Mouse (Mus musculus): ENCODE measurements at regions not wholly inside any gene's neighbourhood (a gene's known extent, or its start where the extent isn't known, plus 50 kb on each side); places are given as distances from the start of the nearest gene placed in this dataset.
"Not testable (repeated sequence)": the region's sequence is repeated elsewhere in the genome, so short reads cannot be mapped to it uniquely, and the experiment has no call there.

DNA sequence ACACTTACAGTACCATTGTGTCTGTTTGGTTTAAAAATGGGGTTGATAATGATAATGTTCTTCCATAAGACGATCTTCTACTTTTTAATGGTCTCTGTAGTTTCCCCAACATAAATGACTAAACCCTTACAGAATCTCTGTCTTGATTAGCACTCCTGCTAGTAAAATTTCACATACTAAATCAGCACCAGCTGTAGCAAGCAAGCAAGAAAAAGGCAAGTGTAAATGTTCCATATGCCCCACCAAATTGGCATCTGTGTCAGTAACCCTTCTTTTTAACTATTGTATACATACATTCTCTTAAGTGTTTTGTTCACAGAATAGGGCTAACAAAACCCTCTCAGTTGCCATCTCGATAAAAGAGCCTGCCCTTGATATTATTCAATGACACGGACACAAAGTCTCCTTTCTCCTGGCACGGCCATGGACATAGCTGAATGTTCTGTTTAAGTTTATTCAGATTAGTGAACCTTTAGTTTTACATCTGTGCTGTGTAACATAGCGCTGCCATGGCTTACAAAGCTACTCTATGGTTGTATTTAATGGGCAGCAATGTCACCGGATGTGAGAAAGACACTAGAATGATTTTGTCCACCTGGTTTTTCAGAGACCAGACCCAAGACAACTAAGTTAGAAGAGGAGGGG lies 414.3 kb downstream of the Gtdc1 start:
- DNase-seq (ENCODE audit: low spot score in 2 of 2): no peak
- intact Hi-C loops (cut with DNase I): no loop called here

DNA sequence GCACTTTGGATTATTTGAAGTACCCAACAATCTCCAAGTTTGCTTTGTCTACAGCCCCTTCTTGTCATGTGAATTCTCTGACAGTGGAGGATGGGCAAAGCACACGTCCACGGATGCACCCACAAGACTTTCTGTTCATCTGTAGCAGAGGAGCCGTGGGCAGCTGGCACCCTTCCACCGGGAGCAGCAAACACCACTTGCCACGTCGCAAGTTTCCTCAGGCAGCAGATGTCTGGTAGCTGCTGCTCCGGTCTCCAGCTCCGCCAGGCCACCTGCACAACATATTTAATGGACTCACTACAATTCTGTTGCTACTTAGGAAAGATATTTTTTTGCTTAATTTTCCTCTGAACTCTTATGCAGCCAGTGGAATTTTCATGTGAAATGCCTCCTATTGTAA lies 415.1 kb downstream of the Gtdc1 start:
- peak; percentile 71 to 75 for DNase-seq (ENCODE audit: low spot score in 2 of 2)
- intact Hi-C loops (cut with DNase I): no loop called here

DNA sequence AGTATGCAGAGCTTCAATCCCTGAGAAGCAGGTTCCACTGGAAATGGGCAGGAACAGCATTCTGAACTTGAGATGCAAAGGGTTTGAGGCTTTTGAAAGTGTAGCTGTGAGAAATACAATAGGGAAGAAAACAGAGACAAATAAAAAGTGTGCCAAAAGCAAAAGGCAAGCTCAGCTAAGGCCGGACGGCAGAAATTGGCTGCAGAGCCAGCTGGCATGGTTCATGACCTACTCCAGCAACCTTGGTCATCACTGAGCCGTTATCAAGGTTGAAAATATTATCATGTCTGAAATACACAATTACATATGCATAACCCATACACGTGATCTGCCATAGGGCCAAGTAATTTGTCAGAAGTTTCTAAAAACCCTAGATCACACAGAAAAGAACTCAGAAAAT lies 418.4 kb downstream of the Gtdc1 start:
- intact Hi-C loops (cut with DNase I): no loop called here
- no peak for DNase-seq (ENCODE audit: low spot score in 2 of 2)

DNA sequence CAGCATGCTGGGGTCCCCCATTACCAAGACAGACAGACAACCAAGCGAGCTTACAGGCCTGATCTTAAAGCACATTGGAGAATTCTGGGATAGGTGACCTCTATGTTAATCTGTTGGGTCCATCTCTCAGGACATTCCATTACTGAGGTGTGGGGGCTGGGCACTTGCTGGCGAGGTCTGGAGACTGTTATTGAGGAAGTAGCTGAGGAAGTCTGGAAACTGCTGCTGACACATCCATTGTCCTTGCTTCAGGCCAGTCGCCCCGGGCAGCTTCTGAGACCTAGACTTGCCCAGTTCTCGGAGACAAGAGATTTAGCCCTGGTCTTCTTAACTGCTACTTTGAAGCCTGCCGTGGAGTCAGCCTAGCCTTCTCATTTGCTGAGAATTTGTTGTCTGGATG lies 423.2 kb downstream of the Gtdc1 start:
- intact Hi-C loops (cut with DNase I): no loop called here
- no peak for DNase-seq (ENCODE audit: low spot score in 2 of 2)

DNA sequence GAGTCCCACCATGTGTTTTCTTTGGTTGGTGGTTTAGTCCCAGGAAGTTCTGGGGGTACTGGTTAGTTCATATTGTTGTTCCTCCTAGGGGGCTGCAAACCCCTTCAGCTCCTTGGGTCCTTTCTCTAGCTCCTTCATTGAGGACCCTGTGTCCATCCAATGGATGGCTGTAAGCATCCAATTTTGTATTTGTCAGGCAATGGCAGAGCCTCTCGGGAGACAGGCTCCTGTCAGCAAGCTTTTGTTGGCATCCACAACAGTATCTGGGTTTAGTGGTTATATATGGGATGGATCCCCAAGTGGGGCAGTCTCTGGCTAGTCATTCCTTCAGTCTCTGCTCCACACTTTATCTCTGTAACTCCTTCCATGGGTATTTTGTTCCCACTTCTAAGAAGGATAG lies 436.7 kb downstream of the Gtdc1 start:
- DNase-seq (ENCODE audit: low spot score in 2 of 2); intact Hi-C loops (cut with DNase I): not testable (repeated sequence)

DNA sequence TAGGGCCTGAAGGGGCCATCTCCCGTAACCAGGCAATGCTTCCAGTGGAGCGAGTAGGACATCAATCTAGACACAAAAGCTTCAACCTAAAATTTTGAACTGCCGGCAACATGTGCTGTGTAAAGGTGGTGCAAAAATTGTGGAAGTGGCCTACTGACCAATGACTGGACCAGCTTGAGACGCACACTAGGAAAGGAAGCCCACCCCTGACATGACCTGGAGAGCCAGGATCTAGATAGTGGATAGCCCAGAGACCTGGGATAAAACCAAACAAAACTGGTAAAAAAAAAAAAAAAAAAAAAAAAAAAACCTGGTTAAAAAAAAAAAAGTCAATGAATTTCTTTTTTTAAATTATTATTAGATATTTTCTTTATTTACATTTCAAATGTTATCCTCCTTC lies 437.2 kb downstream of the Gtdc1 start:
- intact Hi-C loops (cut with DNase I): no loop called here
- DNase-seq (ENCODE audit: low spot score in 2 of 2): no peak

DNA sequence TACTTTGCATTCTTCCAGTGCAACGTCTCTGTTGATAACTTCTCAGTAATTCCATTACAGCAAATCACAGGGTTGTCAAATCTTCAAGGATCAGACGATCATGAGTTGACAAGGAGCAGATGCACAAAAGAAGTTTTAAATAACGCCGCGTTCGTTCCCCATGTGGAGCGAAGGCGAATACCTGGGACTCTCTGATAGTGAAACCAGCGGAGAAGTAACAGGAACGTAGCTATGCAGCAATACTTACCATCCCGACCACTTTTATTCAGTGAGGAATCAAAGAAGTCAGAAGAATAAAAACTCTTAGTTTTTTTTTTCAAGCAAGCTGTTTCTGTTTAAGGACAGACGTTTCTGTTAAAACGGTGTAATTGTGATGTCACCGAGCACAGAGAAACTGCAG lies 441.6 kb downstream of the Gtdc1 start:
- intact Hi-C loops (cut with DNase I): no loop called here
- no peak for DNase-seq (ENCODE audit: low spot score in 2 of 2)

DNA sequence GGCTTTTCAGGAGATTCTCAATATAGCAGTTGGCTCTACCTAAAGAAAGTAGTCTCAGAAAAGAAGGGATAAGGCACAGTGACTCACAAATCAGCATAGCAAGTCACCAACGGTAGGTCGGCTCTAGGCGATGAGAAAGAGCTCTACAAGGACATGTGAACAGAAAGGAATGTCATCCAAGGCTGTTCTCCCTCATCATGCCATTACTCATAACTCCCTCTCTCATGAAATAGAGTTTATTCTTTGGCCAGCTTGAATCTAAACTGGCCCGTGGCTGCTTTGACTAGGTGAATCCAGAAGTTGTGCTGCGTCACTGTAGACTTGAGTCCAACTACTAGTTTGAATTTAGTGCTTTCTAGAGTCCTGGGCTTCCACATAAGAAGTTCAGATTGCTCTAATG lies 447.7 kb downstream of the Gtdc1 start:
- intact Hi-C loops (cut with DNase I): no loop called here

DNA sequence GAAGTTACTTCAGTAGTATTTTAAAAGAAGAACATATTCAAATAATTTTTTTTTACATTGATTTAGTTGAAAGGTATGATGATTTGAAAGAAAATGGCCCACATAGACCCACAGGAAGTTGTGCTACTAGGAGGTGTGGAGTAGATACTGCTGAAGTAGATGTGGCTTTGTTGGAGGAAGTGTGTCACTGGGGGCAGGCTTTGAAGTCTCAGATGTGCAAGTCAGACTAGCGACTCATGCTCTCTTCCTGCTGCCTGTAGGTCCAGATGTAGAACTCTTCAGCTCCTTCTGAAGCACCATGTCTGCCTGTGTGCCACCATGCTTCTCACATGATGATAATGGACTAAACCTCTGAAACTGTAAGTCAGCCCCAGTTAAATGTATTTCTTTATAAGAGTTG lies 452.0 kb downstream of the Gtdc1 start:
- intact Hi-C loops (cut with DNase I): no loop called here
- DNase-seq (ENCODE audit: low spot score in 2 of 2): no peak

More for the DNA sequence above, 447.7 kb downstream of the Gtdc1 start:
- DNase-seq (ENCODE audit: low spot score in 2 of 2): no peak

DNA sequence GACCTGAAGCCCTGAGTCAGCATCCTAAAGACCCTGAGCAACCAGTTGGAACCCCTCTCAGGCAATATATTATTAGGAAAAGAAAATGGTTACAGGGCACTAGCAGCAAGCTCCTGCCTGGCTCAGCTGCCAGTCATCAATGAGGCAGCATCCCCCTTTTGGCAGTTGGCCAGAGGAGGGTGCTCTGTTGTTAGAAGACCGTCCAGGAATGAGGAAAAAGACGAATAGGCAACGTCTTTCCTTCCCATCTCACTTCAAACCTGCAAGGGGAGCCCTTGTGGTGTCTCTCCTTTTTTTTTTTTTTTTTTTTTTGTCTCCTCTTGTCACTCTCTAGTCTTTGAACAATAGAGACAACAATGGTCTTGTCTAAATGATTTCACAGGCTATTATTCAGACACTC lies 452.8 kb downstream of the Gtdc1 start:
- intact Hi-C loops (cut with DNase I): no loop called here
- DNase-seq (ENCODE audit: low spot score in 2 of 2): no peak

DNA sequence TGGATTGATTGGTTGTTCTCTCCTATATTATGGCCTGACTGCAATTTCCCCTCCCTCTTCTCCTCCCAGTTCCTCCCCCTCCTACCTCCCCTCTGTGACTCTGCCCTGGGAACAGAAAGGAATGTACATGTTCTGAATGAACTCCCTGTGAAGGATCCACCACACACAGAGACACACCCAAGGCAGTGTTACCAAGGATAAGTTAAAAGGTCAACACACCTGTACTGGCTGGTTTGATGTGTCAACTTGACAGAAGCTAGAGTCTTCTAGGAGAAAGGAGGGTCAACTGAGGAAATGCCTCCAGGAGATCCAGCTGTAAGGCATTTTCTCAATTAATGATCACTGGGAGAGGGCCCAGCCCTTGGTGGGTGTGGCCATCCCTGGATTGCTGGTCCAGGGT lies 456.1 kb downstream of the Gtdc1 start:
- no peak for DNase-seq (ENCODE audit: low spot score in 2 of 2)
- intact Hi-C loops (cut with DNase I): no loop called here

DNA sequence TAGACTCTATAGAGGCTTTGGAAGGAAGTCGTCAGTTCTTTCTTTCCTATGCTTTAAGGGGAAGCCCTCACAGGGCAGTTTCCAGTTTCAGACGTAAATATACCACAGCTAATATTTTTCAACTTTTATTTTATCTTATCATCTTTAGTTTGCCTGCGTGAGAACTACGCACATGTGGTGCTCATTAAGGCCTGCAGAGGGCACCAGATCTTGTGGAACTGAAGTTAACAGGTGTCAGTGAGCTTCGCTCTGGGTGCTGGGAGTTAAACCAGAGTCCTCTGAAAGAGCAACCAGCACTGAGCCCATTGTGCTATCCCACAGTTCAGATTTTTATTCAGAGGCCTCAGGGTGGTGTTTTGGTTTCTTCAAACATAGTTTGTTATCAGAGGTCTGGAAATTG lies 456.5 kb downstream of the Gtdc1 start:
- no peak for DNase-seq (ENCODE audit: low spot score in 2 of 2)
- intact Hi-C loops (cut with DNase I): no loop called here

DNA sequence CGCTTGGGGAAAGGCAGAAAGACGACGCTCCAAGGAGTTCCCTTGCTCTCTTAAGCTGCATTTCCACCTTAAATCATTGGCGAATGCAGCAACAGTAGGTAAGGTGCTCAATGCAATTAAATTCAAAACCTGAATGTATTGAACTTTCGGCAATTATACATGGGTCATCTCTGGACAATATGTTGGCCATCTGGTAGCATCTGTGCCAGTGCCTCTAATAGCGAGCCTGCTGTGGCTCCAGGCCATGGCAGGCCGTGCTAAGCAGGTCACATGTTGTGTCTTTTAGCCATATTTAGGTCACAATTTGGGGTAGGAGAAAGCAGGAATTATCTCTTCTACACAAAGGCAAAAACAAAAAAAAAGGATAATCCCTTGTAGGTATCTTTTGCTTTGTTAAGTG lies 462.8 kb downstream of the Gtdc1 start:
- intact Hi-C loops (cut with DNase I): no loop called here

DNA sequence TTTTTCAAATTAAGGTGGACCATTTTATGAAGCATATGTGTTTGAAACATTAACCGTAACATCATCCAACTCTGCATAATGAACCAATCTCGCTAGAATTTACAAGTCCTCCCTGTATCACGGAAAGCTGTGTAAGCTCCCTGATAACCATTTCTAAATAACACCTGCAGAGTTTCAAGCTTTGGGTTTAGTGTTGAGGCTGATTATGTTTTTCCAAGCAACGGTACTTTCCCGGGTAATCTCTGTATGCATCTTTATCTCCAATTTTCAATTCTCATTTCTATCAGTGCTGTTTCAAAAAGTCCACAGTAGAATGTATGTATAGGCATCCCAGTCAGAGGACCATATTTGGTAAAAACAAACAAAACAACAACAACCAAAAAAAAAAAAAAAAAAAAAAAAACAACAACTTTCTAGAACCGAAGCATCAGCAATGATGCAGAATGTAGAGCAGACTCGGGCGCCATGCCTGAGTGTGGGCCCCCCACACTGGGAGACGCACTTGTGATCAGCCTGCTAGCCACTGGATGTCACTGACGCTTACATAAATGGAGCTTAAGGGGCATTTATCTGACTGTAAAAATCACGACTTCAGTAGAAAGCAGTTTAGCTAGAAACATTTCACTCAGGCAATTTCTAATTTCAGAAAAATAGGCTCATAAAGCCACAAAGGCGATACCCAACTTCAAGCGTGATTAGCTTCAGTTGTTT lies 464.7 kb downstream of the Gtdc1 start:
- DNase-seq (ENCODE audit: low spot score in 2 of 2): no peak
- intact Hi-C loops (cut with DNase I): no loop called here

More for the DNA sequence above, 462.8 kb downstream of the Gtdc1 start:
- no peak for DNase-seq (ENCODE audit: low spot score in 2 of 2)

DNA sequence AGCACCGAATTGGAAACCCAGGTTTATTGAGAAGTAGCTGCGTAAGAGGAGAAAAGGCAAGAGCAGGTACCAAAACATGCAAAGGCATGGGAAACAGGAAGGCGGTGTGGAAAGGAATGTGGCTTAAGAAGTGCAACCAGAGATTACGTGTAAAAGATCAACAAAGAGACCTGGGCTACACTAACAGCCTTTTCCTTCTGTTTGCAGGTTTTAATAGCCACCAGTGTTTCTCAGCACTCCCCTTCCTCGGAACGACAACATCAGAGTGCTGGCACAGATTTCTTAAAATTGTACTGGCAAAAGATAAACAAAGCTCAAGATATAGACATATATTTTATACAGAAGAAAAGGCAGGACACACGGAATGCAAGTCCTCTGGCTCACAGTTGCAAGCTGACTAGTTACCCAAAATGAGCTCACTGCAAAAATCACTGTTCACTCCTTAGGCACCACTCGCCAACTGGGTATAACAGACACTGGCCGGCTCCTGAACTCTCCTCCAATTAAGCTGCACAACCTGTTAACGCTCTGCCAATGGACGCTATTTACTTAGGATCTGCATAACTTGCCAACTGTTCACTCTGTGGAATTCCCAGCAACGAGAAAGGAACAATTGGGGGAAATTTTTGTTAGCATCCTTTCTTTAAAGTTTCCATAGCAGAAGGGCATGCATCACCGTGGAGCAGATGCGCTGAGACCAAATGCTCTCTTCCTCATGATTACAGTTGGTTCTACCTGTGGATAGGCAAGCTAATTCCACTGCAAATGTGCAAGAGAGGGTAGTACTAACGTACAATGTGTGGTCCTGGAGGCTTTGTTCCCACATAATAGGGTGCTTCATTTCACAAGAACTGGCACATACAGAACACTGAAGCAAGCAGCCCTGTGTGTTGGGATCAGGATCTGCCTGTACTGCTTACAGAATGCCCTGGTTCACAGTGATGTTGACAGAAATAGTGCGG lies 465.9 kb downstream of the Gtdc1 start:
- intact Hi-C loops (cut with DNase I): no loop called here
- DNase-seq (ENCODE audit: low spot score in 2 of 2): peak; percentile 9 to 17

DNA sequence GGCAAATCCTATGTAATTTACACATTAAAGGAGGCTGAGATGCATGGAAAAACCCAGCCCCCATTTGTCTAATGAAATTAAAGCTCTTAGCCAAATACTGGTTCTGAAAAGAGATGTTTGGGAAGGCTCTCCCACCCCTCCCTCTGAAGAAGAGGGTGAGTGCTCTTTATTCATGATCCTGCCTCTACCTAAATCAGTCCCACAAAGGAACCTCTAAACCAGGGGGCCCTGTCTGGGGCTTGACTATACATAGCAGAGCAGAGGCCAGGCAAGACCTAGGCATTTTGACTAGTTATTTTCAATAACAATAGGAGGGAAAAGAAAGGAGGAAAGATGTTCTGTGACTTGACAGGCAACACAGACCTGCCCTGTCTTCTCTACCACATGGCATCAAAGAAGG lies 478.0 kb downstream of the Gtdc1 start:
- intact Hi-C loops (cut with DNase I): no loop called here
- DNase-seq (ENCODE audit: low spot score in 2 of 2): no peak

Measured in left cerebral cortex, postnatal 36 days (tissue).